Mouse (Mus musculus) kidney, postnatal 0 days (tissue): ENCODE results near the gene Gp5. TPM values are rescaled to one million over a fixed set of nuclear protein-coding genes. Genes with fewer than 3 reads are reported as not detected.

ENCODE experiments used
- ATAC-seq: fragments of 200-750 bp; cut with Nextera tagmentation; replicated peaks from 2 replicates; pipeline ENCODE4 v1.8.0; 2017; ENCODE audit warnings: low read depth, moderate number of reproducible peaks, moderate TSS enrichment, moderate library complexity; ENCODE audit not compliant: low FRiP score
- DNase-seq: peaks from one replicate; pipeline ENCODE4 v3.0.0-alpha.2; 2016; ENCODE audit warnings: low spot score
- H3K27ac ChIP-seq: fragments of 300-500 bp; sonication (generic); 2 replicates; pipeline ENCODE4 v1.5.1; 2014; ENCODE audit warnings: mild to moderate bottlenecking
- H3K27me3 ChIP-seq: fragments of 300-500 bp; sonication (generic); 2 replicates; pipeline ENCODE4 v1.6.1; 2014; ENCODE audit warnings: low read length, mixed read lengths; ENCODE audit not compliant: insufficient read depth
- H3K36me3 ChIP-seq: fragments of 300-500 bp; sonication (generic); 2 replicates; pipeline ENCODE4 v1.6.1; 2014; ENCODE audit warnings: low read length, mixed read lengths; ENCODE audit not compliant: insufficient read depth
- H3K4me1 ChIP-seq: fragments of 300-500 bp; sonication (generic); replicated peaks from 2 replicates; pipeline ENCODE4 v1.6.1; 2014; ENCODE audit warnings: antibody characterized with exemption, low read length, mixed read lengths; ENCODE audit not compliant: insufficient read depth
- H3K4me2 ChIP-seq: fragments of 300-500 bp; sonication (generic); 2 replicates; pipeline ENCODE4 v1.6.1; 2014; ENCODE audit warnings: mild to moderate bottlenecking, low read length, moderate library complexity, mixed read lengths
- H3K4me3 ChIP-seq: fragments of 300-500 bp; sonication (generic); replicated peaks from 2 replicates; pipeline ENCODE4 v1.5.1; 2014; ENCODE audit warnings: low read depth, low read length
- H3K9ac ChIP-seq: fragments of 300-500 bp; sonication (generic); 2 replicates; pipeline ENCODE4 v1.6.1; 2014; ENCODE audit warnings: low read depth, low read length
- H3K9me3 ChIP-seq: fragments of 300-500 bp; sonication (generic); replicated peaks from 2 replicates; pipeline ENCODE4 v1.6.1; 2016; ENCODE audit warnings: low read length, inconsistent platforms, mixed read lengths
- CTCF ChIP-seq: IDR thresholded peaks from 2 replicates; pipeline ENCODE4 v1.5.1; 2016; ENCODE audit warnings: antibody characterized with exemption, low read depth, mild to moderate bottlenecking, moderate library complexity
- WGBS: fragments of 180-500 bp; shearing (Covaris S2); extraction: QIAGEN DNeasy Blood & Tissue Kit; methylation state at CpG from one replicate; pipeline ENCODE4 v1.1.7; 2014; 5-methylcytosine and 5-hydroxymethylcytosine counted together
- polyA plus RNA-seq: library from polyadenylated mRNA; unstranded; fragments of >200 nt; fragmentation: Nextera tagmentation; extraction: Ambion mirVana; gene quantifications from 2 replicates; pipeline ENCODE4 v1.2.1, GENCODE M21; 2015

Gp5 gene
- polyA plus RNA-seq, 1 experiment from 2014 or later, result 0.16 TPM

DNA sequence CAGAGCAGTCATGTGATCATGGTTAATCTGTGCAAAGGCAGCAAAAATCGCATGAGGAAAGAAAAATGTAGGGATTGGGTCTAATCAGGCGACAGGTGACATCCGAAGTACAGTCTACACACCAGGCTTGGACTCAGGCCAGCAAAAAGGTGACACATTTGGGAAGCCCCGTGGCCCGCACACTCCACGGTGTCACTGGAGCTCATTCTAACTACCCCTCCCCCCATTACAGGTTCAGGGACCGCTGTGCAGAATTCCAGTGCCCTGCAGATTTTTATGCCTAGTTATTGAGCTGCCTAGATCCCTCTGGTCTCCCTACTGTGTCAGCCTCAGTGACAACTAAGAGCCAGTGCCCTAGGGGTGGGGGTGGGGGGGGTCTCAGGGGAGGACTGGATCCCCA lies 13.1 kb downstream of the Gp5 start:
- 82% methylated on average over 7 of the region's 7 CpGs for WGBS
- Histone ChIP-seq H3K4me3 (no peak overlapping the region), H3K27ac (no peak overlapping the region), H3K4me1 (no peaks in the 10 kb centered on the region), H3K4me2 (no peak overlapping the region), H3K9ac (no peak overlapping the region), H3K36me3 (no peaks in the 10 kb centered on the region), H3K9me3 (no peaks in the 10 kb centered on the region), H3K27me3 (no peaks in the 10 kb centered on the region)
- DNase-seq, result no peak
- TF ChIP-seq CTCF, result no peak
- no peak for ATAC-seq

DNA sequence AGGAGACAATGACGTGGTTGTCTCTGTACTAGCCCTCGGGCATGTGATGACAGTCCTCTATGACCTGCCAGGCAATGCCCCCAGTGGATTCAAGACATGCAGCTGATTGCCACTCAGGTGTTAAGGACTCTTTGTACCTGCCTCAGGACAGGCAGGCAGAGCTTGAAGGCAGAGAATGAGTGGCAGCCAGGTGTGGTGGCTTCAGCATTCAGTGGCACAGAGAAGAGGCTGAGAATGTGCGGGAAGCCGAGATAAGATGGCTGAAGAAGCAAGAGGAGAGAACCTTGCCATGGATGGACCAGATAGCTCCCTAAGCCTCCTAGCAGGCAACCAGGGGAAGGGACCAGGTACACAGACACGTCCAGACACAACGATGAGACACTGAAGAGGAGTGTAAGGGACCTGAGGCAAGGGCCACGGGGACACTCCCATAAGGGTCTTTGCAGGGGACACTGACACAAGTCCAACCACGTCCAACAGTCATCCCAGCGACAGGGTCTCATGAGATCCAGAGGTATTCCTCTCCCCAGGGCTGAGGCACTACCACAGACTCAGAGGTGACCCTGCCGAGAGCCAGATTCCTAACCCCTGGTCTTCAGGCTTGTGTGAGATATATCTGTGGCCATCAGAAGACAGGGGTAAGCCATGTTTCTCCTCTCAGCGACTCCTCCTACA lies 13.8 kb downstream of the Gp5 start:
- WGBS, result 83% methylated on average over 11 of the region's 11 CpGs

DNA sequence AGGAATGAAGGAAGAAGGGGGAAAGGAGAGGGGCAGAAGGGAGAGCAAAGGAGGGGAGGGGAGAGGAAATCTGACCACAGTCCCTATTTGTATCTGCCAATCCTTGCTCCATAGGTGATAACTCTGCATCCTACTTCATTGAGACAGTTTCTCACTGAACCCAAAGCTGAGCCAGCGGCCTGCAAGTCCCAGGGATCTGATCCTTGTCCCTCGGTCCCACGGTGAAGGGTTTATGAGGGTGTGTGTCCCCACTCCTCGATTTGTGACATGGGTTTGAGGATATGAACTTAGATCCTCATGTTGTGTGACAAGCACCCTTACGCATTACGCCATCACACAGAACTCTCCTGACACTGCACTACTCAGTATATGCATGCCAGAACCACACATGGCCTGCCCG lies 15.5 kb downstream of the Gp5 start:
- TF ChIP-seq CTCF, result no peak
- no peak for ATAC-seq
- no peak overlapping the region for H3K4me2 ChIP-seq
- H3K9ac ChIP-seq, result no peak overlapping the region
- no peaks in the 10 kb centered on the region for H3K36me3 ChIP-seq
- no peak overlapping the region for H3K27ac ChIP-seq
- H3K4me1 ChIP-seq, result 0 out of 2 replicates have a peak, but pooled peaks cover 2% of the 10 kb centered on the region
- H3K4me3 ChIP-seq, result no peak overlapping the region
- H3K27me3 ChIP-seq, result no peaks in the 10 kb centered on the region
- no peaks in the 10 kb centered on the region for H3K9me3 ChIP-seq
- WGBS, result 88% methylated on average over 7 of the region's 7 CpGs
- no peak for DNase-seq

More for the DNA sequence above, 13.8 kb downstream of the Gp5 start:
- no peak for ATAC-seq
- TF ChIP-seq CTCF, result no peak
- no peaks in the 10 kb centered on the region for H3K36me3 ChIP-seq
- no peak overlapping the region for H3K27ac ChIP-seq
- no peak overlapping the region for H3K4me3 ChIP-seq
- H3K9ac ChIP-seq, result no peak overlapping the region
- no peak overlapping the region for H3K4me2 ChIP-seq
- no peaks in the 10 kb centered on the region for H3K27me3 ChIP-seq
- H3K4me1 ChIP-seq, result no peaks in the 10 kb centered on the region
- no peaks in the 10 kb centered on the region for H3K9me3 ChIP-seq
- DNase-seq, result no peak

DNA sequence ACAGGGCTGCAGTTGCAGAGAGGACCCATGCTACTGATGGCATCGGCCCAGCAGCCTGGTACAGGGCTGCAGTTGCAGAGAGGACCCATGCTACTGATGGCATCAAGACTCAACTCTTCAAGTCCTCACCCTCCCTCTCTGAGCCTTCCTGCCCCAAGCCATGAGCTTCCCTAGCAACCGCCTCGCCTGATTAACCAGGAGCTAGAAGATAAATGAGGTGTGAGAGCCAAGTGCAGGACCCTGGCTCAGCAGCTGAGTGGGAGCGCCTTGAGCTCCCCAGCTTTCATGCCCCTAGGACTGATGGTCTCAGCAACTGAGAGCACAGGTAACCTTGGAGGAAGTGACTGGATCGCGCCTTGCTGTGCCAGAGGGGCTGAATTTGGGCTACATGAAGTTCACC lies 20.1 kb downstream of the Gp5 start:
- ATAC-seq, result peak; percentile 49; the same call in 1 of the 2 replicates

DNA sequence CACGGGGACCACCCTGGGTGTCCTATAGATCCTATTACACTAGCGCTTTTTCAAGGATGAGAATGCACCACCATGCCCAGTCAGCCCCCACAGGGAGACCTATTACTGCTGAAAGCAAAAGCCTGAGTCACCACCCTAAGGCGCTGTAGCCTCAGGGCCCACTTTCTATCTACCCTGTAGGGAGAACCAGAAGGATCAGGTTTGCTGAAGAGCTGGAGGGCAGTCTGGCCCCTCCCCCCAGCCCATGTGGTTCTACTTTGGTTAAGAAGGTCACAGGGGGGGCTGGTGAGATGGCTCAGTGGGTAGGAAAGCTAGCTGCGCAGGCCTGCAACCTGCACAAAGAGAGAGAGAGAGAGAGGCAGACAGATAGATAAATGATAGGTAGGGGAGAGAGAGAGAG lies 24.9 kb downstream of the Gp5 start:
- ATAC-seq (no peak), DNase-seq (no peak)
- no peak overlapping the region for H3K9ac ChIP-seq
- TF ChIP-seq CTCF, result no peak
- H3K27ac ChIP-seq, result no peak overlapping the region
- 73% methylated on average over 4 of the region's 4 CpGs for WGBS
- no peak overlapping the region for H3K4me2 ChIP-seq
- no peak overlapping the region for H3K4me3 ChIP-seq
- H3K27me3 ChIP-seq, result 0 out of 2 replicates have a peak, but pooled peaks cover 3% of the 10 kb centered on the region
- peaks cover 11% of the 10 kb centered on the region; the same call in 1 of the 2 replicates for H3K4me1 ChIP-seq
- no peaks in the 10 kb centered on the region for H3K36me3 ChIP-seq
- H3K9me3 ChIP-seq, result no peaks in the 10 kb centered on the region

More for the DNA sequence above, 20.1 kb downstream of the Gp5 start:
- peak; percentile 59 for DNase-seq
- 0 out of 2 replicates have a peak, but pooled peaks cover 2% of the 10 kb centered on the region for H3K4me1 ChIP-seq
- no peaks in the 10 kb centered on the region for H3K36me3 ChIP-seq
- no peak overlapping the region for H3K4me3 ChIP-seq
- no peak for TF ChIP-seq CTCF
- no peaks in the 10 kb centered on the region for H3K27me3 ChIP-seq
- no peak overlapping the region for H3K27ac ChIP-seq
- no peaks in the 10 kb centered on the region for H3K9me3 ChIP-seq
- no peak overlapping the region for H3K4me2 ChIP-seq
- whole genome bisulfite sequencing, result 46% methylated on average over 6 of the region's 6 CpGs
- H3K9ac ChIP-seq, result no peak overlapping the region

DNA sequence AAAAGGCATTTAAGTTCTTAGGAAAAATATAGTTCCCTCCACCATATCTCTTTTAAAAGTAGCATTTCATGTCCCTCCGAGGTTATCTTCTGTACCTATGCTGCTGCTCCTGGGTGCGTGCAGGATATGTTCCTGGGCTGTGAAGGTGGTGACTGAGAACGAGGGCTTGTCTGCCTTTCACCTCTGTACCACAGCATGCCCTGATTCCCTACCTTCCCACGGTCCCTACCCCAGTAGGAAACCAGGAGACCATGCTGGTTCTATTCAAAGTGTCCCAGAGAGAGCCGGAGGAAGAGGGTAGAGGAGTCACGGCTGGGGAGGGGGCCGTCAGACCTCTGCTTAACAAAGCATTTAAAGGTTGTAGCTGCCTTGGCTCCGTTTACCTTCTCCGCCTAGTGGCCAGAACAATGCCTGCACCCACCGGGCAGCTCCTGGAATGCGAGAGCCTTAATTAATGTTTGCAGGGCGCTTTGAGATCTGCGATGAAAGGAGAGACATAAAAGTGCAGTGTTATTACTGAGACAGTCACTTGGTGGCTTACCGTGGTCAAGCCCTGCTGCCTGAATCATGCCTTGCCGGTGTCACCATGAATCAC lies 26.7 kb downstream of the Gp5 start:
- H3K4me1 ChIP-seq, result peaks cover 12% of the 10 kb centered on the region; the same call in 1 of the 2 replicates
- WGBS, result 2% methylated on average over 15 of the region's 15 CpGs
- no peak overlapping the region for H3K4me3 ChIP-seq
- peak overlapping the region; percentile 21; the same call in 1 of the 2 replicates for H3K4me2 ChIP-seq
- no peak overlapping the region for H3K27ac ChIP-seq
- DNase-seq, result peak; percentile 79
- TF ChIP-seq CTCF, result peak; percentile 74
- H3K27me3 ChIP-seq, result 0 out of 2 replicates have a peak, but pooled peaks cover 3% of the 10 kb centered on the region
- no peaks in the 10 kb centered on the region for H3K9me3 ChIP-seq
- H3K36me3 ChIP-seq, result no peaks in the 10 kb centered on the region
- H3K9ac ChIP-seq, result no peak overlapping the region
- peak; percentile 38; the same call in 1 of the 2 replicates for ATAC-seq
